Mouse (Mus musculus) small intestine, adult 2 months (tissue): ENCODE measurements around the gene Wdr89.

Experiments
- CTCF ChIP-seq: fragments of 200-500 bp; IDR thresholded peaks from 2 replicates; pipeline ENCODE4 v1.5.1; 2012; ENCODE audit warnings: low read depth, mild to moderate bottlenecking, control low read depth, inconsistent platforms, low read length, moderate library complexity, mixed read lengths; ENCODE audit not compliant: insufficient replicate concordance, insufficient read length; ENCODE audit errors: extremely low read depth
- POLR2A ChIP-seq: fragments of 200-500 bp; IDR thresholded peaks from 2 replicates; pipeline ENCODE4 v1.6.1; 2012; ENCODE audit warnings: low read depth, mild to moderate bottlenecking, control low read depth, inconsistent platforms, low read length, moderate library complexity

- TF ChIP-seq CTCF (no peak), POLR2A (no peak)
Measured at GRCm38 (mm10) chr12:75623292-75623691, 46.0 kb downstream of the Wdr89 start.
